ENCODE assay signal across 29 mouse cellular contexts in the genomic region with DNA sequence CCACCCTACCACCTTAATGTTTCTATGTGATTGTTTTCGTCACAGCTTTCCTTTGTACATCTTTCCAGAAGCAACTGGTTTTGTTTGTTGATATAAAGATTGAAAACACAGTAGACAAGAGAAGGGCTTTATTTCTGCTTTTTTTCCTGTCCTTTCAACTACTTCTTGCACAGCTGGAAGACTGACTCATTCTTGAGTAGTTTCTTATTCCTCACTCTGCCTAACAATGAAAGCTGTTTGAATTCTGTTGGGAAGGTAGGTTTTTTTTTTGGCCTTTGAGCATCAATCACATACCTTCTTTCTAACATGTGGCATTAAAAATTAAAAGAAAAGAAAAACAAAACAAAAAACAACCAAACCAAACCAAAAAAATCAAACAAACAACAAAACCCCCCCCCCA.
"Had no signal": no experiment of that assay in that cellular context is flagged by ENCODE, and none has a peak within 500 bp of the region (broad histone marks: within the 10 kb centered on the region; RNA-seq: fewer than 3 reads in every experiment).

No protein-coding gene starts in this region.

- H3K9me3 ChIP-seq: heart, embryonic 12.5 days; heart, embryonic 13.5 days; heart, embryonic 15.5 days; hindbrain, embryonic 10.5 days; hindbrain, embryonic 12.5 days; hindbrain, embryonic 13.5 days; hindbrain, embryonic 15.5 days; intestine, embryonic 15.5 days; kidney, embryonic 15.5 days had no signal

- H3K4me1 ChIP-seq: heart, embryonic 12.5 days; heart, embryonic 13.5 days; heart, embryonic 15.5 days; hindbrain, embryonic 10.5 days; hindbrain, embryonic 12.5 days; hindbrain, embryonic 13.5 days; hindbrain, embryonic 15.5 days; intestine, embryonic 15.5 days; kidney, embryonic 15.5 days had no signal

- H3K4me3 ChIP-seq: heart, embryonic 12.5 days; heart, embryonic 13.5 days; heart, embryonic 15.5 days; hindbrain, embryonic 10.5 days; hindbrain, embryonic 12.5 days; hindbrain, embryonic 13.5 days; hindbrain, embryonic 15.5 days; intestine, embryonic 15.5 days; kidney, embryonic 15.5 days; layer of hippocampus, adult 2 months; left cerebral cortex, adult 2 months had no signal

- H3K9ac ChIP-seq: heart, embryonic 12.5 days; heart, embryonic 13.5 days; heart, embryonic 15.5 days; hindbrain, embryonic 12.5 days; hindbrain, embryonic 13.5 days; hindbrain, embryonic 14.5 days; hindbrain, embryonic 15.5 days; intestine, embryonic 15.5 days; kidney, embryonic 15.5 days had no signal

- H3K36me3 ChIP-seq: heart, embryonic 12.5 days; heart, embryonic 13.5 days; heart, embryonic 15.5 days; hindbrain, embryonic 10.5 days; hindbrain, embryonic 12.5 days; hindbrain, embryonic 13.5 days; hindbrain, embryonic 15.5 days; intestine, embryonic 15.5 days; kidney, embryonic 15.5 days had no signal

- H3K27ac ChIP-seq: heart, embryonic 13.5 days; heart, embryonic 15.5 days; hindbrain, embryonic 10.5 days; hindbrain, embryonic 12.5 days; hindbrain, embryonic 13.5 days; hindbrain, embryonic 14.5 days; hindbrain, embryonic 15.5 days; hindbrain, postnatal 0 days; intestine, embryonic 15.5 days; kidney, embryonic 15.5 days; kidney, postnatal 0 days; layer of hippocampus, adult 2 months; left cerebral cortex, adult 2 months had no signal

- DNase-seq: heart, postnatal 10 days; heart, postnatal 14 days; heart, postnatal 36 days; heart, postnatal 4 days; kidney, adult 11 months; kidney, adult 18-20 months; kidney, adult 2 months; kidney, adult 8-10 months; kidney, adult 9 months; kidney, postnatal 10 days; kidney, postnatal 14 days; kidney, postnatal 25 days; kidney, postnatal 36 days; kidney, postnatal 4 days; layer of hippocampus, postnatal 36 days had no signal
